Mouse (Mus musculus): ENCODE results near the gene Gm973.

DNA sequence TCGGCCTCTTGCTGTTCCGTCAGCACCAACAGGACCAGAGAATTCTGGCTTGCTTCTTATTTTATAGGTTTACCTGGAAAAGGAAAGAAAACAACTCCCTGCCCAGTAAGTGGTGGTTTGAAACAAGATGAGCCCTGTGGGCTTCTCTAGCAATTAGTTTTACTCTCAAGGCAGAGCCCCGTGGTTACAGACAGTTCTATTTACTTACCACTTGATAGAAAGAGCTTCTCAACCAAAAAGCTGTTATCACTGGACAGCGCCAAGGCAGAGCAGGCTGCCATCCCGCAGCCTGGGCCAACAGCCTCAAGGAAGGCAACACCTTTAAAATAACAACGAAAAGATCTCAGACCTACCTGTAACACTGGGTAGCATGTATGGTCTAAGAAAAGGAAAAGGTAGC is 26.2 kb downstream of the Gm973 start:
- TF ChIP-seq POLR2A (IDR thresholded peaks at IDR 0.05; ENCODE audit: low read depth, low read length) (no peak), CTCF (conservative IDR thresholded peaks at IDR 0.05; ENCODE audit: insufficient read depth, insufficient read length, low read depth, low read length) (no peak)
